Mouse (Mus musculus): ENCODE measurements around the gene Paqr3. TPM values are rescaled to one million over a fixed set of nuclear protein-coding genes. Genes with fewer than 3 reads are reported as not detected.

Gene Paqr3
- polyA plus RNA-seq, 1 experiment, result 1.4 TPM

- Histone ChIP-seq H3K4me1 (ENCODE audit: control insufficient read depth, insufficient read depth, insufficient read length) (no peaks in the 10 kb centered on the region), H3K27me3 (ENCODE audit: control insufficient read depth, insufficient read depth, low read length) (no peaks in the 10 kb centered on the region), H3K4me3 (ENCODE audit: extremely low read depth, insufficient read depth, insufficient read length) (no peak overlapping the region), H3K36me3 (ENCODE audit: control insufficient read depth, insufficient read depth, low read length) (no peaks in the 10 kb centered on the region), H3K27ac (ENCODE audit: insufficient read depth, low read length) (no peak overlapping the region)
- 29% methylated on average over 4 of the region's 4 CpGs for WGBS
- DNase-seq (ENCODE audit: low read depth in 1 of 2, low spot score in 2 of 2), result peak in 1 of 2 experiments; percentile 11
- TF ChIP-seq CTCF (IDR thresholded peaks at IDR 0.05; ENCODE audit: extremely low read depth, insufficient read depth, insufficient read length, insufficient replicate concordance), result peak; percentile 58; the same call in 1 of the 2 replicates
- no peak for TF ChIP-seq POLR2A (IDR thresholded peaks at IDR 0.05; ENCODE audit: low read depth, low read length)
Observed at GRCm38 (mm10) chr5:97126005-97126404, 14.6 kb upstream of the Paqr3 start.

- DNase-seq (ENCODE audit: low read depth in 1 of 2, low spot score in 2 of 2), result no peak
- TF ChIP-seq CTCF (IDR thresholded peaks at IDR 0.05; ENCODE audit: extremely low read depth, insufficient read depth, insufficient read length, insufficient replicate concordance), result no peak
- TF ChIP-seq POLR2A (IDR thresholded peaks at IDR 0.05; ENCODE audit: low read depth, low read length), result no peak
- 73% methylated on average over 10 of the region's 10 CpGs for WGBS
- no peak overlapping the region for H3K4me3 ChIP-seq (ENCODE audit: extremely low read depth, insufficient read depth, insufficient read length)
- no peak overlapping the region for H3K27ac ChIP-seq (ENCODE audit: insufficient read depth, low read length)
- H3K4me1 ChIP-seq (ENCODE audit: control insufficient read depth, insufficient read depth, insufficient read length), result no peaks in the 10 kb centered on the region
- no peaks in the 10 kb centered on the region for H3K36me3 ChIP-seq (ENCODE audit: control insufficient read depth, insufficient read depth, low read length)
- no peaks in the 10 kb centered on the region for H3K27me3 ChIP-seq (ENCODE audit: control insufficient read depth, insufficient read depth, low read length)
Observed at GRCm38 (mm10) chr5:97125459-97125970, 14.1 kb upstream of the Paqr3 start.

GRCm38 (mm10) chr5:97124977-97125376 lies 13.6 kb upstream of the Paqr3 start:
- Histone ChIP-seq H3K27me3 (ENCODE audit: control insufficient read depth, insufficient read depth, low read length) (no peaks in the 10 kb centered on the region), H3K36me3 (ENCODE audit: control insufficient read depth, insufficient read depth, low read length) (no peaks in the 10 kb centered on the region), H3K4me1 (ENCODE audit: control insufficient read depth, insufficient read depth, insufficient read length) (no peaks in the 10 kb centered on the region), H3K27ac (ENCODE audit: insufficient read depth, low read length) (no peak overlapping the region), H3K4me3 (ENCODE audit: extremely low read depth, insufficient read depth, insufficient read length) (no peak overlapping the region)
- TF ChIP-seq CTCF (IDR thresholded peaks at IDR 0.05; ENCODE audit: extremely low read depth, insufficient read depth, insufficient read length, insufficient replicate concordance), result no peak
- TF ChIP-seq POLR2A (IDR thresholded peaks at IDR 0.05; ENCODE audit: low read depth, low read length), result no peak
- DNase-seq (ENCODE audit: low read depth in 1 of 2, low spot score in 2 of 2), result no peak
- 72% methylated on average over 12 of the region's 12 CpGs for WGBS

- 29% methylated on average over 5 of the region's 5 CpGs for WGBS
- Histone ChIP-seq H3K4me1 (ENCODE audit: control insufficient read depth, insufficient read depth, insufficient read length) (peaks cover 4% of the 10 kb centered on the region; the same call in 1 of the 2 replicates), H3K27ac (ENCODE audit: insufficient read depth, low read length) (no peak overlapping the region), H3K4me3 (ENCODE audit: extremely low read depth, insufficient read depth, insufficient read length) (peak overlapping the region; percentile 67; the same call in 1 of the 2 replicates), H3K27me3 (ENCODE audit: control insufficient read depth, insufficient read depth, low read length) (no peaks in the 10 kb centered on the region), H3K36me3 (ENCODE audit: control insufficient read depth, insufficient read depth, low read length) (no peaks in the 10 kb centered on the region)
- no peak for DNase-seq (ENCODE audit: low read depth in 1 of 2, low spot score in 2 of 2)
- TF ChIP-seq CTCF (IDR thresholded peaks at IDR 0.05; ENCODE audit: extremely low read depth, insufficient read depth, insufficient read length, insufficient replicate concordance) (no peak), POLR2A (IDR thresholded peaks at IDR 0.05; ENCODE audit: low read depth, low read length) (no peak)
Observed at GRCm38 (mm10) chr5:97110697-97111096, 699 bp downstream of the Paqr3 start.

- no peak overlapping the region for H3K4me3 ChIP-seq (ENCODE audit: extremely low read depth, insufficient read depth, insufficient read length)
- peaks cover 4% of the 10 kb centered on the region; the same call in 1 of the 2 replicates for H3K4me1 ChIP-seq (ENCODE audit: control insufficient read depth, insufficient read depth, insufficient read length)
- WGBS, result 87% methylated on average over 2 of the region's 2 CpGs
- H3K27me3 ChIP-seq (ENCODE audit: control insufficient read depth, insufficient read depth, low read length), result no peaks in the 10 kb centered on the region
- TF ChIP-seq POLR2A (IDR thresholded peaks at IDR 0.05; ENCODE audit: low read depth, low read length) (no peak), CTCF (IDR thresholded peaks at IDR 0.05; ENCODE audit: extremely low read depth, insufficient read depth, insufficient read length, insufficient replicate concordance) (no peak)
- H3K27ac ChIP-seq (ENCODE audit: insufficient read depth, low read length), result no peak overlapping the region
- no peak for DNase-seq (ENCODE audit: low read depth in 1 of 2, low spot score in 2 of 2)
- H3K36me3 ChIP-seq (ENCODE audit: control insufficient read depth, insufficient read depth, low read length), result no peaks in the 10 kb centered on the region
Observed at GRCm38 (mm10) chr5:97110133-97110532, 1.3 kb downstream of the Paqr3 start.

GRCm38 (mm10) chr5:97108333-97108732 lies 3.1 kb downstream of the Paqr3 start:
- no peaks in the 10 kb centered on the region for H3K36me3 ChIP-seq (ENCODE audit: control insufficient read depth, insufficient read depth, low read length)
- H3K4me3 ChIP-seq (ENCODE audit: extremely low read depth, insufficient read depth, insufficient read length), result no peak overlapping the region
- no peak overlapping the region for H3K27ac ChIP-seq (ENCODE audit: insufficient read depth, low read length)
- no peak for DNase-seq (ENCODE audit: low read depth in 1 of 2, low spot score in 2 of 2)
- 87% methylated on average over 5 of the region's 5 CpGs for WGBS
- TF ChIP-seq CTCF (IDR thresholded peaks at IDR 0.05; ENCODE audit: extremely low read depth, insufficient read depth, insufficient read length, insufficient replicate concordance) (no peak), POLR2A (IDR thresholded peaks at IDR 0.05; ENCODE audit: low read depth, low read length) (no peak)
- peaks cover 4% of the 10 kb centered on the region; the same call in 1 of the 2 replicates for H3K4me1 ChIP-seq (ENCODE audit: control insufficient read depth, insufficient read depth, insufficient read length)
- H3K27me3 ChIP-seq (ENCODE audit: control insufficient read depth, insufficient read depth, low read length), result no peaks in the 10 kb centered on the region

- no peaks in the 10 kb centered on the region for H3K36me3 ChIP-seq (ENCODE audit: control insufficient read depth, insufficient read depth, low read length)
- DNase-seq (ENCODE audit: low read depth in 1 of 2, low spot score in 2 of 2), result no peak
- no peaks in the 10 kb centered on the region for H3K4me1 ChIP-seq (ENCODE audit: control insufficient read depth, insufficient read depth, insufficient read length)
- H3K27me3 ChIP-seq (ENCODE audit: control insufficient read depth, insufficient read depth, low read length), result no peaks in the 10 kb centered on the region
- H3K4me3 ChIP-seq (ENCODE audit: extremely low read depth, insufficient read depth, insufficient read length), result no peak overlapping the region
- WGBS, result 93% methylated on average over 8 of the region's 8 CpGs
- H3K27ac ChIP-seq (ENCODE audit: insufficient read depth, low read length), result no peak overlapping the region
- TF ChIP-seq CTCF (IDR thresholded peaks at IDR 0.05; ENCODE audit: extremely low read depth, insufficient read depth, insufficient read length, insufficient replicate concordance), result no peak
- no peak for TF ChIP-seq POLR2A (IDR thresholded peaks at IDR 0.05; ENCODE audit: low read depth, low read length)
Observed at GRCm38 (mm10) chr5:97099954-97100353, 11.4 kb downstream of the Paqr3 start.

Measured in spleen, adult 2 months (tissue).